Mouse (Mus musculus) small intestine, adult 2 months (tissue): ENCODE data around the gene Urod.

Experiments
- CTCF ChIP-seq: fragments of 200-500 bp; IDR thresholded peaks from 2 replicates; pipeline ENCODE4 v1.5.1; 2012; ENCODE audit warnings: low read depth, mild to moderate bottlenecking, control low read depth, inconsistent platforms, low read length, moderate library complexity, mixed read lengths; ENCODE audit not compliant: insufficient replicate concordance, insufficient read length; ENCODE audit errors: extremely low read depth
- POLR2A ChIP-seq: fragments of 200-500 bp; IDR thresholded peaks from 2 replicates; pipeline ENCODE4 v1.6.1; 2012; ENCODE audit warnings: low read depth, mild to moderate bottlenecking, control low read depth, inconsistent platforms, low read length, moderate library complexity

- TF ChIP-seq CTCF (no peak), POLR2A (no peak)
Observed at GRCm38 (mm10) chr4:116944055-116944454, 50.2 kb downstream of the Urod start.
